Mouse (Mus musculus): ENCODE measurements around the gene Rnf39. TPM values are rescaled to one million over a fixed set of nuclear protein-coding genes. Genes with fewer than 3 reads are reported as not detected.

The Rnf39 gene
- polyA plus RNA-seq, 1 experiment: 0.88 TPM

GRCm38 (mm10) chr17:36950981-36951947 lies 8.5 kb downstream of the Rnf39 start, which contains the start of gene Ppp1r11:
Gene Ppp1r11, minus strand, starts transcription at chr17:36951741.
- TF ChIP-seq EP300 (IDR thresholded peaks at IDR 0.05; ENCODE audit: insufficient read depth, low read depth, low read length) (peak; percentile 76; the same call in 1 of the 2 replicates), POLR2A (IDR thresholded peaks at IDR 0.05; ENCODE audit: insufficient read depth, low read length) (peak; percentile 14), CTCF (IDR thresholded peaks at IDR 0.05; ENCODE audit: low read depth, low read length) (no peak)
- Histone ChIP-seq H3K27ac (ENCODE audit: insufficient read depth, low read length) (0 out of 2 replicates have a peak within 1 kb of the TSS, but pooled peaks have one; percentile 36), H3K4me1 (ENCODE audit: control insufficient read depth, insufficient read depth, low read length) (no peaks in the 10 kb centered on the region), H3K36me3 (ENCODE audit: control insufficient read depth, insufficient read depth, low read length, poor library complexity, severe bottlenecking) (peaks cover 18% of the 10 kb centered on the region), H3K9ac (ENCODE audit: low read depth, poor library complexity, severe bottlenecking) (peak within 1 kb of the TSS; percentile 85), H3K27me3 (ENCODE audit: control insufficient read depth, insufficient read depth, low read length, poor library complexity, severe bottlenecking) (no peaks in the 10 kb centered on the region), H3K4me3 (ENCODE audit: low read depth, low read length) (peak within 1 kb of the TSS; percentile 95), H3K9me3 (replicated peaks; ENCODE audit: control insufficient read depth, insufficient read depth, low read length, poor library complexity, severe bottlenecking) (no peaks in the 10 kb centered on the region)

GRCm38 (mm10) chr17:36952631-36953030 lies 9.9 kb downstream of the Rnf39 start:
- Histone ChIP-seq H3K9ac (ENCODE audit: low read depth, poor library complexity, severe bottlenecking) (0 out of 2 replicates have a peak overlapping the region, but pooled peaks have one; percentile 21), H3K9me3 (replicated peaks; ENCODE audit: control insufficient read depth, insufficient read depth, low read length, poor library complexity, severe bottlenecking) (no peaks in the 10 kb centered on the region), H3K4me3 (ENCODE audit: low read depth, low read length) (no peak overlapping the region), H3K27me3 (ENCODE audit: control insufficient read depth, insufficient read depth, low read length, poor library complexity, severe bottlenecking) (no peaks in the 10 kb centered on the region), H3K4me1 (ENCODE audit: control insufficient read depth, insufficient read depth, low read length) (no peaks in the 10 kb centered on the region), H3K36me3 (ENCODE audit: control insufficient read depth, insufficient read depth, low read length, poor library complexity, severe bottlenecking) (peaks cover 20% of the 10 kb centered on the region), H3K27ac (ENCODE audit: insufficient read depth, low read length) (no peak overlapping the region)
- no peak for TF ChIP-seq POLR2A (IDR thresholded peaks at IDR 0.05; ENCODE audit: insufficient read depth, low read length)
- TF ChIP-seq EP300 (IDR thresholded peaks at IDR 0.05; ENCODE audit: insufficient read depth, low read depth, low read length): no peak
- TF ChIP-seq CTCF (IDR thresholded peaks at IDR 0.05; ENCODE audit: low read depth, low read length): no peak

- Histone ChIP-seq H3K4me1 (ENCODE audit: control insufficient read depth, insufficient read depth, low read length) (no peaks in the 10 kb centered on the region), H3K36me3 (ENCODE audit: control insufficient read depth, insufficient read depth, low read length, poor library complexity, severe bottlenecking) (peaks cover 20% of the 10 kb centered on the region), H3K27ac (ENCODE audit: insufficient read depth, low read length) (no peak overlapping the region), H3K27me3 (ENCODE audit: control insufficient read depth, insufficient read depth, low read length, poor library complexity, severe bottlenecking) (no peaks in the 10 kb centered on the region), H3K4me3 (ENCODE audit: low read depth, low read length) (no peak overlapping the region), H3K9ac (ENCODE audit: low read depth, poor library complexity, severe bottlenecking) (no peak overlapping the region), H3K9me3 (replicated peaks; ENCODE audit: control insufficient read depth, insufficient read depth, low read length, poor library complexity, severe bottlenecking) (no peaks in the 10 kb centered on the region)
- TF ChIP-seq EP300 (IDR thresholded peaks at IDR 0.05; ENCODE audit: insufficient read depth, low read depth, low read length) (no peak), POLR2A (IDR thresholded peaks at IDR 0.05; ENCODE audit: insufficient read depth, low read length) (no peak), CTCF (IDR thresholded peaks at IDR 0.05; ENCODE audit: low read depth, low read length) (no peak)
Observed at GRCm38 (mm10) chr17:36953062-36953461, 10.3 kb downstream of the Rnf39 start.

- no peaks in the 10 kb centered on the region for H3K9me3 ChIP-seq (replicated peaks; ENCODE audit: control insufficient read depth, insufficient read depth, low read length, poor library complexity, severe bottlenecking)
- TF ChIP-seq POLR2A (IDR thresholded peaks at IDR 0.05; ENCODE audit: insufficient read depth, low read length): peak; percentile 15
- no peak for TF ChIP-seq CTCF (IDR thresholded peaks at IDR 0.05; ENCODE audit: low read depth, low read length)
- TF ChIP-seq EP300 (IDR thresholded peaks at IDR 0.05; ENCODE audit: insufficient read depth, low read depth, low read length): peak; percentile 91
- H3K36me3 ChIP-seq (ENCODE audit: control insufficient read depth, insufficient read depth, low read length, poor library complexity, severe bottlenecking): peaks cover 8% of the 10 kb centered on the region; the same call in 1 of the 2 replicates
- H3K9ac ChIP-seq (ENCODE audit: low read depth, poor library complexity, severe bottlenecking): peak within 1 kb of the TSS; percentile 67
- H3K27ac ChIP-seq (ENCODE audit: insufficient read depth, low read length): peak within 1 kb of the TSS; percentile 62
- H3K4me1 ChIP-seq (ENCODE audit: control insufficient read depth, insufficient read depth, low read length): no peaks in the 10 kb centered on the region
- peak within 1 kb of the TSS; percentile 99 for H3K4me3 ChIP-seq (ENCODE audit: low read depth, low read length)
- no peaks in the 10 kb centered on the region for H3K27me3 ChIP-seq (ENCODE audit: control insufficient read depth, insufficient read depth, low read length, poor library complexity, severe bottlenecking)
Observed at GRCm38 (mm10) chr17:36957999-36958743, 15.5 kb downstream of the Rnf39 start, which contains the start of the genes Znrd1 and Znrd1as. Gene Znrd1, minus strand, starts transcription at chr17:36958559. Gene Znrd1as, plus strand, starts transcription at chr17:36958592.

GRCm38 (mm10) chr17:36958884-36959283 lies 16.2 kb downstream of the Rnf39 start:
- Histone ChIP-seq H3K9me3 (replicated peaks; ENCODE audit: control insufficient read depth, insufficient read depth, low read length, poor library complexity, severe bottlenecking) (no peaks in the 10 kb centered on the region), H3K27me3 (ENCODE audit: control insufficient read depth, insufficient read depth, low read length, poor library complexity, severe bottlenecking) (no peaks in the 10 kb centered on the region), H3K4me1 (ENCODE audit: control insufficient read depth, insufficient read depth, low read length) (no peaks in the 10 kb centered on the region), H3K36me3 (ENCODE audit: control insufficient read depth, insufficient read depth, low read length, poor library complexity, severe bottlenecking) (peaks cover 8% of the 10 kb centered on the region), H3K4me3 (ENCODE audit: low read depth, low read length) (peak overlapping the region; percentile 99), H3K27ac (ENCODE audit: insufficient read depth, low read length) (peak overlapping the region; percentile 62; the same call in 1 of the 2 replicates), H3K9ac (ENCODE audit: low read depth, poor library complexity, severe bottlenecking) (peak overlapping the region; percentile 67)
- TF ChIP-seq POLR2A (IDR thresholded peaks at IDR 0.05; ENCODE audit: insufficient read depth, low read length): no peak
- no peak for TF ChIP-seq EP300 (IDR thresholded peaks at IDR 0.05; ENCODE audit: insufficient read depth, low read depth, low read length)
- no peak for TF ChIP-seq CTCF (IDR thresholded peaks at IDR 0.05; ENCODE audit: low read depth, low read length)

Measured in ES-Bruce4 (cell line).